Mouse (Mus musculus) layer of hippocampus, postnatal 25 days (tissue): ENCODE data around the gene Mphosph8. TPM values are rescaled to one million over a fixed set of nuclear protein-coding genes. Genes with fewer than 3 reads are reported as not detected.
A peak's percentile ranks its signal among the peaks of the same experiment; 100 is the strongest.

ENCODE experiments used
- DNase-seq, 2 experiments: peaks; one replicate each; pipeline ENCODE4 v3.0.0; 2022; ENCODE audit warnings: mixed read lengths in 2 of 2, low spot score in 1 of 2; ENCODE audit errors: extremely low spot score in 1 of 2
- total RNA-seq, 2 experiments: library from RNA; stranded (reverse); gene quantifications; 2 replicates each; pipeline ENCODE4 v1.2.3; 2021

The Mphosph8 gene
- 10 to 100 TPM; 48.6 to 49.8 TPM for total RNA-seq

- peak; percentile 97 to 99 for DNase-seq
Observed at GRCm38 (mm10) chr14:56667969-56668802, at the start of gene Mphosph8. Gene Mphosph8 (plus strand): TSS chr14:56668248.

- no peak for DNase-seq
Observed at GRCm38 (mm10) chr14:56620425-56620824, 47.6 kb upstream of the Mphosph8 start.

- no peak for DNase-seq
Observed at GRCm38 (mm10) chr14:56626202-56626601, 41.8 kb upstream of the Mphosph8 start.

- peak in 1 of 2 experiments; percentile 9 for DNase-seq
Observed at GRCm38 (mm10) chr14:56628336-56628735, 39.7 kb upstream of the Mphosph8 start.

- no peak for DNase-seq
Observed at GRCm38 (mm10) chr14:56631109-56631508, 36.9 kb upstream of the Mphosph8 start.

GRCm38 (mm10) chr14:56647206-56647605 lies 20.8 kb upstream of the Mphosph8 start:
- DNase-seq: no peak

GRCm38 (mm10) chr14:56649448-56649847 lies 18.6 kb upstream of the Mphosph8 start:
- DNase-seq: no peak

GRCm38 (mm10) chr14:56665651-56666050 lies 2.4 kb upstream of the Mphosph8 start:
- no peak for DNase-seq

- DNase-seq: no peak
Observed at GRCm38 (mm10) chr14:56666909-56667308, 1.1 kb upstream of the Mphosph8 start.

- DNase-seq: no peak
Observed at GRCm38 (mm10) chr14:56669046-56669620, 1.1 kb downstream of the Mphosph8 start.

GRCm38 (mm10) chr14:56685426-56685825 lies 17.4 kb downstream of the Mphosph8 start:
- DNase-seq: no peak

- DNase-seq: no peak
Observed at GRCm38 (mm10) chr14:56689116-56689515, 21.1 kb downstream of the Mphosph8 start.

GRCm38 (mm10) chr14:56689766-56690165 lies 21.7 kb downstream of the Mphosph8 start:
- no peak for DNase-seq

- no peak for DNase-seq
Observed at GRCm38 (mm10) chr14:56695495-56695894, 27.4 kb downstream of the Mphosph8 start.

GRCm38 (mm10) chr14:56697836-56698235 lies 29.8 kb downstream of the Mphosph8 start:
- no peak for DNase-seq

- no peak for DNase-seq
Observed at GRCm38 (mm10) chr14:56702644-56703043, 34.6 kb downstream of the Mphosph8 start.

- no peak for DNase-seq
Observed at GRCm38 (mm10) chr14:56705687-56706086, 37.6 kb downstream of the Mphosph8 start.

GRCm38 (mm10) chr14:56726493-56726892 lies 58.4 kb downstream of the Mphosph8 start:
- no peak for DNase-seq

- no peak for DNase-seq
Observed at GRCm38 (mm10) chr14:56740175-56740574, 72.1 kb downstream of the Mphosph8 start.
